Mouse (Mus musculus) liver, adult 2 months (tissue): Measurements from ENCODE around the gene Map2k3. TPM values are rescaled to one million over a fixed set of nuclear protein-coding genes. Genes with fewer than 3 reads are reported as not detected.

ENCODE experiments used
- DNase-seq: peaks from one replicate; pipeline ENCODE4 v3.0.0-alpha.2; 2011; ENCODE audit warnings: low read depth, low spot score; ENCODE audit errors: extremely low read depth
- H3K27ac ChIP-seq: fragments of 200-500 bp; replicated peaks from 2 replicates; pipeline ENCODE4 v1.5.1; 2012; ENCODE audit warnings: low read depth, mild to moderate bottlenecking, control low read depth, inconsistent platforms, low read length; ENCODE audit not compliant: insufficient read depth
- H3K27me3 ChIP-seq: fragments of 200-500 bp; 2 replicates; pipeline ENCODE4 v1.6.1; 2012; ENCODE audit warnings: mild to moderate bottlenecking, moderate library complexity, low read length, inconsistent platforms; ENCODE audit not compliant: control insufficient read depth, insufficient read depth
- H3K36me3 ChIP-seq: fragments of 200-500 bp; 2 replicates; pipeline ENCODE4 v1.6.1; 2012; ENCODE audit warnings: low read length, inconsistent platforms; ENCODE audit not compliant: control insufficient read depth, insufficient read depth
- H3K4me1 ChIP-seq: fragments of 200-500 bp; 2 replicates; pipeline ENCODE4 v1.6.1; 2011; ENCODE audit warnings: low read length; ENCODE audit not compliant: control insufficient read depth, insufficient read depth
- H3K4me3 ChIP-seq: fragments of 200-500 bp; 2 replicates; pipeline ENCODE4 v1.5.1; 2011; ENCODE audit warnings: low read depth, mild to moderate bottlenecking, control low read depth, low read length, moderate library complexity; ENCODE audit not compliant: insufficient read depth
- H3K79me2 ChIP-seq: fragments of 200-500 bp; 2 replicates; pipeline ENCODE4 v1.6.1; 2012; ENCODE audit warnings: inconsistent platforms, mild to moderate bottlenecking, low read length, moderate library complexity; ENCODE audit not compliant: control insufficient read depth, insufficient read depth
- H3K9ac ChIP-seq: fragments of 200-500 bp; 2 replicates; pipeline ENCODE4 v1.6.1; 2012; ENCODE audit warnings: low read depth, mild to moderate bottlenecking, control low read depth, inconsistent platforms, low read length
- CTCF ChIP-seq: fragments of 200-500 bp; IDR thresholded peaks from 2 replicates; pipeline ENCODE4 v1.5.1; 2011; ENCODE audit warnings: low read depth, low read length, control low read depth
- POLR2A ChIP-seq: fragments of 200-500 bp; IDR thresholded peaks from 2 replicates; pipeline ENCODE4 v1.6.1; 2011; ENCODE audit warnings: low read length, control low read depth; ENCODE audit not compliant: insufficient read depth; ENCODE audit errors: extremely low read depth
- WGBS: fragments of 180-500 bp; shearing (Covaris S2); methylation state at CpG from one replicate; pipeline ENCODE4 v1.1.7; 2018; 5-methylcytosine and 5-hydroxymethylcytosine counted together
- polyA plus RNA-seq: library from polyadenylated mRNA; depleted of rRNA; stranded (reverse); fragments of >200 nt; gene quantifications from 2 replicates; pipeline ENCODE4 v1.2.3, GENCODE M21; 2012
- total RNA-seq: library from RNA; depleted of rRNA; stranded (reverse); fragments of >200 nt; gene quantifications from 2 replicates; pipeline ENCODE4 v1.2.3, GENCODE M21; 2014

The Map2k3 gene
- total and polyA plus RNA-seq, 2 experiments: 25.7 to 36.9 TPM

- DNase-seq: no peak
- no peak overlapping the region for H3K27ac ChIP-seq
- H3K4me3 ChIP-seq: no peak overlapping the region
- no peaks in the 10 kb centered on the region for H3K27me3 ChIP-seq
- TF ChIP-seq CTCF: no peak
- no peak for TF ChIP-seq POLR2A
- no peak overlapping the region for H3K9ac ChIP-seq
- H3K36me3 ChIP-seq: no peaks in the 10 kb centered on the region
- H3K4me1 ChIP-seq: peaks cover 15% of the 10 kb centered on the region
- peaks cover 5% of the 10 kb centered on the region; the same call in 1 of the 2 replicates for H3K79me2 ChIP-seq
- 71% methylated on average over 4 of the region's 4 CpGs for WGBS
Measured at GRCm38 (mm10) chr11:60915201-60915600, 16.6 kb upstream of the Map2k3 start.

GRCm38 (mm10) chr11:60920021-60920420, 11.8 kb upstream of the Map2k3 start:
- Histone ChIP-seq H3K27ac (no peak overlapping the region), H3K4me1 (no peaks in the 10 kb centered on the region), H3K27me3 (no peaks in the 10 kb centered on the region)

GRCm38 (mm10) chr11:60922195-60922594, 9.6 kb upstream of the Map2k3 start:
- no peak overlapping the region for H3K27ac ChIP-seq
- H3K27me3 ChIP-seq: no peaks in the 10 kb centered on the region
- no peak overlapping the region for H3K4me3 ChIP-seq
- H3K36me3 ChIP-seq: no peaks in the 10 kb centered on the region
- 96% methylated on average over 1 of the region's 1 CpGs for whole genome bisulfite sequencing
- no peaks in the 10 kb centered on the region for H3K79me2 ChIP-seq
- no peak for DNase-seq
- TF ChIP-seq CTCF: no peak
- no peak for TF ChIP-seq POLR2A
- H3K9ac ChIP-seq: no peak overlapping the region
- H3K4me1 ChIP-seq: peaks cover 4% of the 10 kb centered on the region; the same call in 1 of the 2 replicates

More at GRCm38 (mm10) chr11:60920021-60920420, 11.8 kb upstream of the Map2k3 start:
- DNase-seq: no peak
- 84% methylated on average over 2 of the region's 2 CpGs for WGBS
- TF ChIP-seq CTCF (no peak), POLR2A (no peak)
- H3K36me3 ChIP-seq: no peaks in the 10 kb centered on the region
- H3K4me3 ChIP-seq: no peak overlapping the region
- H3K9ac ChIP-seq: no peak overlapping the region
- H3K79me2 ChIP-seq: no peaks in the 10 kb centered on the region

GRCm38 (mm10) chr11:60922964-60923363, 8.9 kb upstream of the Map2k3 start:
- H3K27me3 ChIP-seq: no peaks in the 10 kb centered on the region
- H3K4me1 ChIP-seq: peaks cover 4% of the 10 kb centered on the region; the same call in 1 of the 2 replicates
- no peaks in the 10 kb centered on the region for H3K36me3 ChIP-seq
- no peaks in the 10 kb centered on the region for H3K79me2 ChIP-seq
- H3K4me3 ChIP-seq: no peak overlapping the region
- H3K27ac ChIP-seq: no peak overlapping the region
- H3K9ac ChIP-seq: no peak overlapping the region
- no peak for TF ChIP-seq POLR2A
- TF ChIP-seq CTCF: no peak
- 95% methylated on average over 5 of the region's 5 CpGs for WGBS
- DNase-seq: no peak

GRCm38 (mm10) chr11:60924498-60924897, 7.3 kb upstream of the Map2k3 start:
- H3K27ac ChIP-seq: no peak overlapping the region
- TF ChIP-seq CTCF (no peak), POLR2A (no peak)
- H3K27me3 ChIP-seq: no peaks in the 10 kb centered on the region
- H3K4me1 ChIP-seq: peaks cover 4% of the 10 kb centered on the region; the same call in 1 of the 2 replicates
- WGBS: 76% methylated on average over 6 of the region's 6 CpGs
- H3K9ac ChIP-seq: no peak overlapping the region
- H3K36me3 ChIP-seq: no peaks in the 10 kb centered on the region
- no peak for DNase-seq
- H3K79me2 ChIP-seq: no peaks in the 10 kb centered on the region
- H3K4me3 ChIP-seq: no peak overlapping the region

GRCm38 (mm10) chr11:60924981-60925380, 6.9 kb upstream of the Map2k3 start:
- TF ChIP-seq CTCF (no peak), POLR2A (no peak)
- no peak overlapping the region for H3K9ac ChIP-seq
- H3K36me3 ChIP-seq: no peaks in the 10 kb centered on the region
- no peak overlapping the region for H3K4me3 ChIP-seq
- H3K27ac ChIP-seq: no peak overlapping the region
- WGBS: 100% methylated on average over 1 of the region's 1 CpGs
- no peak for DNase-seq
- no peaks in the 10 kb centered on the region for H3K27me3 ChIP-seq
- H3K4me1 ChIP-seq: peaks cover 4% of the 10 kb centered on the region; the same call in 1 of the 2 replicates
- H3K79me2 ChIP-seq: no peaks in the 10 kb centered on the region
